Mouse (Mus musculus) thymus, postnatal 25 days (tissue): ENCODE measurements around the gene Gm10134.
"Not testable (repeated sequence)": the region's sequence is repeated elsewhere in the genome, so short reads cannot be mapped to it uniquely, and the experiment has no call there.

Experiments
- DNase-seq: peaks from one replicate; pipeline ENCODE4 v3.0.0; 2022

Gene Gm10134

GRCm38 (mm10) chr2:28506291-28506690, 396 bp downstream of the Gm10134 start:
- no peak for DNase-seq

GRCm38 (mm10) chr2:28511600-28511999, 5.7 kb downstream of the Gm10134 start:
- not testable (repeated sequence) for DNase-seq

- peak; percentile 57 for DNase-seq
Observed at GRCm38 (mm10) chr2:28512798-28513401, 7.0 kb downstream of the Gm10134 start, which contains the start of gene Ralgds. Gene Ralgds, plus strand, starts transcription at chr2:28513125.

GRCm38 (mm10) chr2:28513431-28514370, 7.8 kb downstream of the Gm10134 start:
- peak; percentile 35 for DNase-seq

- peak; percentile 86 for DNase-seq
Observed at GRCm38 (mm10) chr2:28514489-28514888, 8.6 kb downstream of the Gm10134 start.

GRCm38 (mm10) chr2:28517206-28517909, 11.5 kb downstream of the Gm10134 start:
- DNase-seq: peak; percentile 71

GRCm38 (mm10) chr2:28518231-28518630, 12.3 kb downstream of the Gm10134 start:
- DNase-seq: peak; percentile 33

GRCm38 (mm10) chr2:28520581-28520980, 14.7 kb downstream of the Gm10134 start:
- no peak for DNase-seq

GRCm38 (mm10) chr2:28521571-28522151, 15.8 kb downstream of the Gm10134 start:
- no peak for DNase-seq

- no peak for DNase-seq
Observed at GRCm38 (mm10) chr2:28522166-28522565, 16.3 kb downstream of the Gm10134 start.

GRCm38 (mm10) chr2:28523643-28524117, 17.8 kb downstream of the Gm10134 start:
- DNase-seq: no peak

- DNase-seq: no peak
Observed at GRCm38 (mm10) chr2:28524406-28524805, 18.5 kb downstream of the Gm10134 start.

- DNase-seq: no peak
Observed at GRCm38 (mm10) chr2:28525219-28525942, 19.5 kb downstream of the Gm10134 start.

- peak; percentile 19 for DNase-seq
Observed at GRCm38 (mm10) chr2:28525943-28526876, 20.3 kb downstream of the Gm10134 start.

- no peak for DNase-seq
Observed at GRCm38 (mm10) chr2:28527436-28528353, 21.8 kb downstream of the Gm10134 start.

GRCm38 (mm10) chr2:28528354-28528730, 22.4 kb downstream of the Gm10134 start:
- no peak for DNase-seq

- DNase-seq: no peak
Observed at GRCm38 (mm10) chr2:28529856-28530255, 24.0 kb downstream of the Gm10134 start.

- no peak for DNase-seq
Observed at GRCm38 (mm10) chr2:28530311-28530710, 24.4 kb downstream of the Gm10134 start.

GRCm38 (mm10) chr2:28532938-28533771, 27.3 kb downstream of the Gm10134 start:
- peak; percentile 73 for DNase-seq
